Mouse (Mus musculus) gastrocnemius, adult 18-20 months (tissue): ENCODE results near the gene Bmp8b. TPM values are rescaled to one million over a fixed set of nuclear protein-coding genes. Genes with fewer than 3 reads are reported as not detected.
"Not testable (repeated sequence)": the region's sequence is repeated elsewhere in the genome, so short reads cannot be mapped to it uniquely, and the experiment has no call there.

Source experiments
- DNase-seq: peaks from one replicate; pipeline ENCODE4 v3.0.0; 2021; ENCODE audit warnings: low spot score
- total RNA-seq, 2 experiments: library from RNA; stranded (reverse); gene quantifications; 2 replicates each; pipeline ENCODE4 v1.2.3; 2021

The Bmp8b gene
- total RNA-seq, 2 experiments from 2014 or later = not detected

DNA sequence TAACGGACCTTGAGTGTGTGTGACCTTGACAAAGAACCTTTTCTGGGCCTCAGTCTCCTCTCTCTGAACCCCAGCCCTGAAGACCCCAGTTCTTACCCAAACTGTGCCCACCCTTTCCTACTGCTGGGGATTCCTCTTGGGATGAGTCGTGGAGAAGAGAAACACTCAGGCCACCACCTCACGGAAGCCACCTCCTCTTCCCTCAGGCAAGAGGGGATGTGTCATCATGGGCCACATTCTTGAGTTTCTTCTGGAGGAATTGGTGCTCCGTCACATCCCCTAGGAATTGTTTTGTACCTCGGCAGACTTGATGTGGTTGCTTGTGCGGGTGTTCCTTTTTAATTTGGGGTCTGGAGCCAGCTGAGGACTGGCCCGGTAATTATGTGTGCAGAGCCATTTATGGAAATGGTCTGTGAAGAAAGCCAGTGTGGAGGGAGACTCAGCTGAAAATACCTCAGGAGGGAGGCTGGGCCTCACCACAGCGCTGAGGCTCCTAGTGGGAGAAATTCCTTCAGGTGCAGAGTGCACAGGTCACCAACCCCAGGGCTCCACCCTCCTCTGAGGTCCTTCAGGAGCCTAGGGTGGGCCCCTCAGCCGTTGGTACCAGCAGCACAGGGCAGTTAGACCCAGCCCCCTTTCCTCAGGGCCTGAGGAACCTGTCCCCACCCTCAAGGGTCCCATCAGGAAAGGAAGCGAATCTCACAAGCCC is 6.5 kb downstream of the Bmp8b start:
- not testable (repeated sequence) for DNase-seq

DNA sequence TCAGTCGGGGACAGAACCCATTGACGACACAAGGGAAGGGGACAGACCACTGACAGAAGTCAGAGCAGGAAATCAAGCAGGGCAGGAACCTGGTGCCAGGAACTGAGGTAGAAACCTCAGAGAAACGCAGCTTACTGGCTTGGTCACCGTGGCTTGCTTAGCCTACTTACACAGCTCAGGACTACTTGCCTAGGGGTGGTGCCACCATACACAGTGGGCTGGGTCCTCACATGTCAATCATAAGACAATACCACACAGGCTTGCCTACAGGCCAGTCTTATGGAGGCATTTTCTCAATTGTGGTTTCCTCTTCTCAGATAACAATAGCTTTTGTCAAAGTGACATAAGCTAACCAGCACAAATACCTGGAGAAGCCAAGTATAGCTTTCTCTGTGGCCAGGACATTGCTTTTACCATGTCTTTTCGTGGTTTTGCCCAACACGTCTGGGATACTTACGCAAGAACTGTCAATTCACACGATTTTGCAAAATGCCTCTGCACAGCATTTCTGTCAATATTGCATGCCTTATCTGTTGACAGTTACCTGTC is 7.3 kb downstream of the Bmp8b start:
- no peak for DNase-seq

GRCm38 (mm10) chr4:123114651-123115050 is 9.7 kb downstream of the Bmp8b start:
- not testable (repeated sequence) for DNase-seq

DNA sequence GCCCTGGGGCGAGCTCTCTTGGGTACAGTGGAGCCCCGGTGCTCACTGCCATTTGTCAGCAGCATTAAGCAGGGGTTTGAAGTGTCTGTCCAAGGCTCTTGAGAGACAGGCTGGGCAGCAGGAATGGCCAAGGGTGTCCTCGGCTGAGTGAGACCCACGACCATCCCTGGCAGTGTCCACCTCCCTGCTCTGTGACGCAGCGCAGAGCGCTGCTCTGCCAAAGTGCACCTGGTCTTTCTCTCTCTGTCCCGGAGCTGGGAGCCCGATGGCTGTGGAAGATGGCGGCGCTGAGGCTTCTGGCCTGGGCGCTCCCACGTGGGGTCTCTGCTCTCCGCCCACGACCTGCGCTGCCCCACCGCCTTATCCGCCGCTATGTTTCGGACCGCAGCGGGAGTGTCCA is 11.0 kb downstream of the Bmp8b start, which contains the start of gene Oxct2b:
TSS of gene Oxct2b (plus strand) at position 256 of the 400 bp plus-strand sequence.
- no peak for DNase-seq

GRCm38 (mm10) chr4:123116640-123117039 is 11.7 kb downstream of the Bmp8b start:
- DNase-seq = not testable (repeated sequence)

DNA sequence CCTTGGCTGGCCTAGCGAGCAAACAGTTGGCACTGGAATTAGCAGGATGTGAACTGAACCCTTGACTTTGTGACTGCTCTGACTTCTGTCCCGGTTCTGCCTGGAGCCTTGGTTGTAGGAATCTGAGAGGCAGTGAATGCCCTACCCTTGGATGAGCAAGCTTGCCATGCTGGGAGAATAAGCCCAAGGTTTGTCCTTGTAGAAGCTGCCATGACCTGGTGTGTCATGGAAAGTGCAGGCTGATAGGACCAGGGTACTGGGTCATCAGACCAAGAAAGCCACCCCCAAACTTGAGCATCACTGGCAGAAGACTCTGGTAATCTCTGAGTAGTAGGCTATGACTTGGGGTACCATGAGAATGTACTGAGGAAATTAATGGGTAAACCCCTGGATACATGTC is 16.3 kb downstream of the Bmp8b start:
- DNase-seq = no peak

GRCm38 (mm10) chr4:123126626-123127025 is 21.7 kb downstream of the Bmp8b start:
- DNase-seq = no peak

DNA sequence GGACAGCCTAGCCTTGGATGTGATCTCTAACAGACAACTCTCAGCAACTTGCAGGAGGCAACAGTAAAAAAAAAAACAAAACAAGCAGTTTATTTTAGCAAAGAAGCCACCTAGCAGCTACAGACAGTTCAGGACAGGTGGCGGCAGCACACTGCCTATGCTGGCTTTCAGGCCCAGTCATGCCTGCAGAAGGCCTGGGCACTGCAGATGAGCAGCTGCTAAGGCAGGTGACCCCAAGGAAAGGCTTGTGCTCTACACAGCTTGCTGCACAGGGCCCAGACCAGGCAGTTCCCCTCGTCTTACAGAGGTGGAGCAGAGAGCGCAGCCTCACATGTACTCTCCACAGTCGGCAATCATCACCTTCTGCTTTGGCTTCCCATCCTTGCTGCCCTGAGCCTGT is 22.1 kb downstream of the Bmp8b start:
- DNase-seq = no peak

DNA sequence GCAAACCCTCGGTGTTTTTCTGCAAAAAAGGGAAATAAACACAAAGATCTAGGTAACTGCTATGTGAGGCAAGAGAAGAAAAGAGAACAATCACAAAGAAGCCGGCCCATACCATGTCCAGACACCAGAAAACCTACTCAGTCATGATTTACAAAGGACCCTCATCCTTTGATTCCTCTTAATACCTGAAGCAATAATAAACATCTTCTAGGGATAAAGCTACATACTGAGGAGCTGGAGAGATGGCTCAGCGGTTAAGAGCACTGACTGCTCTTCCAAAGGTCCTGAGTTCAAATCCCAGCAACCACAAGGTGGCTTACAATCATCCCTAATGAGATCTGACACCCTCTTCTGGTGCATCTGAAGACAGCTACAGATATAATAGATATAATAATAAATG is 32.6 kb downstream of the Bmp8b start:
- DNase-seq = no peak

DNA sequence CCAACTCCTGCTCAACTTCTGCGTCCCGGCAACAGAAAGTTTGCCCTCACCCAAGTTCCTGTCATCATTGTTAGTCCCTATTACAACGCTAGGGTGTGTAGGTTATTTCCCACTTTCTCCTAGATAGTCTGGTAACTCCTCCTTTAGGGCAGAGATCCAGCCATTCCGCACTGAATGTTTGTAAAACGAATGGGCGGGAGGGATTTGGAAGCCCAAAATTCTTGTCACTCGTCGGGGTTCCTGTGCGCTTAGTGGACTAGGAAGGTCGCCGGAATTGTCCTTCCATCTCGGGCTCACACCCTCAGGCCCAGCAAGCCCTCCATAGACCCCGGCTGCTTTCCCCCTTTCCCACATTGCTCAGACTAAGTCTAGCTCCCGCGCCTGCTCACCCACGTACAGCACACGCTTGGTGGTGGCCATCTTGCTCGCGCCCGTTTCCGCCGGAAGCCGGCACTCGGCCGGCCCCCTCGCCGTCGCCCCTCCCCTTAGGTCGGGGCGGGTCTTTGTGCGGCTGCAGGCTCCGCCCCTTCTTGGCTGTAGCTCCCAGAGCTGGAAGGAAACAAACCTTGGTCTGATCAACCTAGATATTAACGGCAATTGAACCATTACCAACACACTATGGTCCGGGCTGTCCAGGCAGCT is 34.7 kb downstream of the Bmp8b start, which contains the start of gene Ppie:
TSS of gene Ppie (minus strand) at position 439 of the 642 bp plus-strand sequence.
- peak; percentile 78 for DNase-seq

DNA sequence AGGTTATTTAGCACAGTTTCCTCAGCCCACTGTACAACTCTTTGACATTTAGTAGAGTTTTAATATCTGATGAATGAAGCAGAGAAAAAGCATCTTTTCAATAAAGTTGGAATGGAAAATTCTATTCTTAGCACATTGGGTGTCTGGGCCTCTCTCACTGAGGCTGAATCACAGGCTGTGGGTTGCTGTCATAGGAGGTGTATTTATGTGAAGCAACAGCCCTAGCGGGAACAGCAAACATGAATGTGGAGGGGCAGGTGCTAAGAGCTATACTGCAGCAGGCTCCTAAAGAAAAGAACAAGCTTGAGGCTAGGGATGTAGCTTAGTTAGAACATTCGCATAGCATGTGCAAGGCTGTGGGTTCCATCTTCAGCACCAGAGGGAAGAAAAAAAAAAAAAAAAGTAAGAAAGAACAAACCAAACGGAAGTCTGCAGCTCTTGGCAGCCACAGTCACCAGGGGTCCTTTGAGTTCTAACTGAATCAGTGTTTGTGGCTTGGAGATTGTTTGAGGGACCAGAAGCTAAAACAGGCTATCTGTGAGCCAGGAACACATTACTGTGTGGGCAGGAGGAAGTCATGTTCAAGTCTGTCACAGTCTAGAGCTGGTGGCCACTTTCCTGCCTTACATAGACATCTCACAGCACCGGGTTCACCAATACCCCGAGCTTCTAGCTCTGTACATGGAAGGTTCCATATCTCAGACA is 42.6 kb downstream of the Bmp8b start:
- DNase-seq = no peak

- no peak for DNase-seq
Measured at GRCm38 (mm10) chr4:123152003-123152402, 47.0 kb downstream of the Bmp8b start.

DNA sequence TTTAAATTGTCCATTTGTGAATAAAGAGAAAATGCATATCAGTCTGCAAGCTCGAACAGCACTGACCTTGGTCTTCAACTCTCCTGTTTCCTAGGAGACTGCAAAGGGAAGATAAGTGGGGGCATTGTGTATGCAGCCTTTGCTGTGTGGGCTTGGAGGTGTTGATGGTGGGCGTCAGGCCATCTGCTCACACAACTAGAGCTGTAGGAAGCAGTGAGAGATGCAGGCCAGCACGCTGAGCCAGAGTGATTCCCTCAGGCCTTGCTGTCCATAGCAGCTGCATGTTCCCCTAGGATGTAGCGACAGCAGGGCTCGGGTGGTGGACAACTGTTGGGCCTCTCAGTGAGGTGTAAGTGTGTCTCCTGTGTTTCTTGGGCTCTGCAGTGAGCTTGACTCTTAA is 48.0 kb downstream of the Bmp8b start:
- no peak for DNase-seq

GRCm38 (mm10) chr4:123155004-123155403 is 50.0 kb downstream of the Bmp8b start:
- peak; percentile 43 for DNase-seq

DNA sequence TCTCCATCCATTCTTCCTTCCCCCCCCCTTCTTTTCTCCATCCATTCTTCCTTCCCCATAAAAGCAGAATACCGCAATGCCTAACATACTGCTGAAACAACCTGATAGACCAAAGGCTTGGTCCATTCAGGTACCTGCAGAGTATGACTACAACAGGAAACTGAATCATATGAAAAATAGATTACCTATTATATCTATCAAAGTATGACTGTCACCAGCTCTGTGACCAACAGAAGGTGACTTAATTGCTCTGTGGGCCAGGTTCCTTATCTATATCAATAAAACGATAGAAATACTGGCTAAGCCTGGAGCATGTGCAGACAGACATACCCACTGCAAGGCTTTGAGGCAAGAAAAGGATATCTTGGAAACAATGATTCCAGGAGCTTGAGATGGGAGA is 50.5 kb downstream of the Bmp8b start:
- DNase-seq = no peak

- no peak for DNase-seq
Measured at GRCm38 (mm10) chr4:123155840-123156239, 50.9 kb downstream of the Bmp8b start.

DNA sequence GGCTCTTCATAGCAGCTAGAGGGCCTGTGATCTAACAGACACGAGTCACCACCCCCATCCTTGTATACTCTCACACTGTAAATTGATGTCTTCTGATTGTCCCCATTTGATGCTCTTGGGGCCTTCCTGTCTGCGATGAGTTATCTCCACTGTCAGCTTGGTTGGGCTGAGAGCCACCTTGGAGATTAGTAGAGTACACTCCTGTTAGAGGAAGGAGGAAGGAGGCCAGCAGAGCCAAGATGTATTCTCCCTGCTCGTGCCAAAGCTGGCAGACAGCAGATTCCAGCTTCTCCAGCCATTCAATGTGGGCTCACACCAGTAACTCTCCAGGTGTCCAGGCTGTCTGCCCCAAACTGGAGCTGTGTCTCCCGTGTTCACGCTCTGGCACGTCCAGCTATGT is 55.6 kb downstream of the Bmp8b start:
- DNase-seq = no peak

GRCm38 (mm10) chr4:123161251-123161650 is 56.3 kb downstream of the Bmp8b start:
- DNase-seq = not testable (repeated sequence)

DNA sequence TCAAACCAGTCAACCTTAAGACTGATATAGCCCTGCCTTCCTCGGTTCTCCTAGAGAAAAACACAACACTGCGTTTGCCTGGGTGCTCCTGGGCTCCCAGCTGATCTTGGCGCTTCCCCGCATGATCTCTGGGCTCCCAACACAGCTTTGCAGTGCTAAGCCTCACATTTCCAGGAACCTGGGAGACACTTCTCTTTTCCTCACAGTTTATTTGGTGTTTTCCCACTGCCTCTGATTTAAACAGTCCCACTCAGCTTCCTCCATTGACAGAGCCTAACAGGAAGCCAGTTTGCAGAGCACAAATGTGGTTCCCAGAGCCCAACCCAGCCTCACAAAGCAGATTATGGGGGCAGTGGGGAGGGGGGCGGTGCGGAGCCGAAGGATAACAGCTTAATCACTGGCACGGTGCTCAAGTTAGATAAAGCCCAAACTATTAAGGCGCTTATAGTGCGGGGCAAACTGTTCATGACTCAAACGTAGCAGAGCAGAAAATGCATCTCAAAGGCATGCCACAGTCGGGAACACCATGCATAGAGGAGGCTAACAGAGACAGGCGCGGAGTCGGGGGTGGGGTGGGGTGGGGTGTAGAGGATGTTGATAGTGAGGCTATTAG is 57.4 kb downstream of the Bmp8b start:
- DNase-seq = no peak

GRCm38 (mm10) chr4:123164157-123164556 is 59.2 kb downstream of the Bmp8b start:
- no peak for DNase-seq

DNA sequence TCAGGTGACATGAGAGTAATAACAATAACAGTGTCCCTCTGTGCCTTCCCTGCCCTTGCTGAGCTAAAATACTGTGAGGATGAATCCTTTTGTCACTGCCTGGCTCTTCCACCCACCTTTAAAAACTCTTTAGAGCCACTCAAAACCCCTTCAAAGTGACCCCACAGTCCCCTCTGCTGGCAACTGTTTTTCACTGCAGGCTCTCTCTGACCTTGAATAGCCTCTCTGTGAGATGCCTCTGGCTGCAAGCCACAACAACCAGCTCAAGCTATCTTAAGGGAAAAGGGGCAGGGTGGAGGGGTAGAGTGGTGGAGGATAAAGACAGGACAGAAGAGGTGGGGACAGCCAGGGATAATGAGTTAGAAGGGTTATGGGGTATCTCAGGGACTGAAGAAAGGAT is 66.8 kb downstream of the Bmp8b start:
- no peak for DNase-seq
